Mouse (Mus musculus) embryonic facial prominence, embryonic 14.5 days (tissue): ENCODE results near the gene Hmcn2. TPM values are rescaled to one million over a fixed set of nuclear protein-coding genes. Genes with fewer than 3 reads are reported as not detected.

ENCODE experiments used
- ATAC-seq: fragments of 200-750 bp; cut with Nextera tagmentation; 2 replicates; pipeline ENCODE4 v1.8.0; 2017; ENCODE audit warnings: low read depth, moderate number of reproducible peaks, moderate TSS enrichment
- DNase-seq: peaks from one replicate; pipeline ENCODE4 v3.0.0-alpha.2; 2015; ENCODE audit warnings: low spot score
- H3K27ac ChIP-seq: fragments of 300-500 bp; sonication (generic); replicated peaks from 2 replicates; pipeline ENCODE4 v1.5.1; 2014; ENCODE audit warnings: low read depth, mild to moderate bottlenecking, low read length, moderate library complexity
- H3K27me3 ChIP-seq: fragments of 300-500 bp; sonication (generic); replicated peaks from 2 replicates; pipeline ENCODE4 v1.6.1; 2014; ENCODE audit warnings: low read length; ENCODE audit not compliant: control insufficient read depth, insufficient read depth
- H3K36me3 ChIP-seq: fragments of 300-500 bp; sonication (generic); 2 replicates; pipeline ENCODE4 v1.6.1; 2014; ENCODE audit warnings: low read length, mixed read lengths; ENCODE audit not compliant: control insufficient read depth, insufficient read depth
- H3K4me1 ChIP-seq: fragments of 300-500 bp; sonication (generic); 2 replicates; pipeline ENCODE4 v1.6.1; 2014; ENCODE audit warnings: antibody characterized with exemption, low read length; ENCODE audit not compliant: control insufficient read depth, insufficient read depth
- H3K4me2 ChIP-seq: fragments of 300-500 bp; sonication (generic); 2 replicates; pipeline ENCODE4 v1.6.1; 2014; ENCODE audit warnings: low read depth, mild to moderate bottlenecking, low read length, moderate library complexity, mixed read lengths
- H3K4me3 ChIP-seq: fragments of 300-500 bp; sonication (generic); 2 replicates; pipeline ENCODE4 v1.5.1; 2014; ENCODE audit warnings: low read depth, mild to moderate bottlenecking, low read length
- H3K9ac ChIP-seq: fragments of 300-500 bp; sonication (generic); 2 replicates; pipeline ENCODE4 v1.6.1; 2014; ENCODE audit warnings: low read depth, mild to moderate bottlenecking, low read length, moderate library complexity, mixed read lengths
- H3K9me3 ChIP-seq: fragments of 300-500 bp; sonication (generic); 2 replicates; pipeline ENCODE4 v1.6.1; 2016; ENCODE audit warnings: low read length; ENCODE audit not compliant: control insufficient read depth
- WGBS: fragments of 180-500 bp; shearing (Covaris S2); extraction: QIAGEN DNeasy Blood & Tissue Kit; methylation state at CpG from one replicate; pipeline ENCODE4 v1.1.7; 2014; 5-methylcytosine and 5-hydroxymethylcytosine counted together
- polyA plus RNA-seq: library from polyadenylated mRNA; unstranded; fragments of >200 nt; fragmentation: Nextera tagmentation; extraction: Ambion mirVana; gene quantifications from 2 replicates; pipeline ENCODE4 v1.2.1, GENCODE M21; 2014

Gene Hmcn2
- polyA plus RNA-seq, 1 experiment from 2014 or later, result 1.0 TPM

- no peak overlapping the region for H3K4me3 ChIP-seq
- no peak overlapping the region for H3K4me2 ChIP-seq
- WGBS, result 61% methylated on average over 5 of the region's 5 CpGs
- H3K27ac ChIP-seq, result no peak overlapping the region
- H3K9me3 ChIP-seq, result no peaks in the 10 kb centered on the region
- ATAC-seq (no peak), DNase-seq (no peak)
- no peak overlapping the region for H3K9ac ChIP-seq
- H3K36me3 ChIP-seq, result peaks cover 26% of the 10 kb centered on the region
- H3K27me3 ChIP-seq, result no peaks in the 10 kb centered on the region
- H3K4me1 ChIP-seq, result no peaks in the 10 kb centered on the region
Measured at GRCm38 (mm10) chr2:31278483-31278882, 35.7 kb upstream of the Hmcn2 start.

- no peaks in the 10 kb centered on the region for H3K27me3 ChIP-seq
- DNase-seq, result no peak
- no peaks in the 10 kb centered on the region for H3K4me1 ChIP-seq
- ATAC-seq, result no peak
- no peaks in the 10 kb centered on the region for H3K9me3 ChIP-seq
- no peak overlapping the region for H3K9ac ChIP-seq
- WGBS, result 90% methylated on average over 8 of the region's 8 CpGs
- H3K4me2 ChIP-seq, result no peak overlapping the region
- no peak overlapping the region for H3K4me3 ChIP-seq
- no peak overlapping the region for H3K27ac ChIP-seq
- peaks cover 51% of the 10 kb centered on the region for H3K36me3 ChIP-seq
Measured at GRCm38 (mm10) chr2:31281138-31281537, 33.1 kb upstream of the Hmcn2 start.

- H3K4me2 ChIP-seq, result no peak overlapping the region
- H3K9ac ChIP-seq, result no peak overlapping the region
- DNase-seq (no peak), ATAC-seq (no peak; the same call in 1 of the 2 replicates)
- no peak overlapping the region for H3K27ac ChIP-seq
- no peaks in the 10 kb centered on the region for H3K4me1 ChIP-seq
- H3K9me3 ChIP-seq, result no peaks in the 10 kb centered on the region
- no peaks in the 10 kb centered on the region for H3K27me3 ChIP-seq
- peaks cover 62% of the 10 kb centered on the region for H3K36me3 ChIP-seq
- 43% methylated on average over 7 of the region's 7 CpGs for WGBS
- no peak overlapping the region for H3K4me3 ChIP-seq
Measured at GRCm38 (mm10) chr2:31282266-31282665, 31.9 kb upstream of the Hmcn2 start.

- ATAC-seq, result no peak
- H3K36me3 ChIP-seq, result peaks cover 68% of the 10 kb centered on the region
- H3K4me3 ChIP-seq, result no peak overlapping the region
Measured at GRCm38 (mm10) chr2:31282880-31283279, 31.3 kb upstream of the Hmcn2 start.

DNA sequence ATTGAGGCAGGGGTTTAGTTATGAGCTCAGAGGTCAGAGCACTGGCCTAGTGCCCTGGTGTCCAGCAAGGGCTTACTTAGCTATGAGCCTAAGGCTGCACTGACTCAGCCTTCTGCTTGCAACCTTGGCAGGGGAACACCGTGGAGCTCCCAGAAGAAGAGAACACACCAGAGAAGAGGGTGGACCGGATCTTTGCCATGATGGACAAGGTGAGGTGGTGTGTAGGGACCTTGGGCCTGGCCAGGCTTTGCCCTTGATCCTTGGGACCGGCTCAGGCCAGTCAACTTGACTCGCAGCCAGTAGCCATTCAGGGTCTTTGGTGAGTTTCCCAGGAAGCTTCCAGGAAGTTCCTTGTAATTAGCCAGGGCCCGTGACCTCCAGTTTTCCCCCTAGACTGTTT is 29.7 kb upstream of the Hmcn2 start:
- no peak overlapping the region for H3K9ac ChIP-seq
- no peak overlapping the region for H3K27ac ChIP-seq
- H3K4me3 ChIP-seq, result no peak overlapping the region
- DNase-seq (no peak), ATAC-seq (no peak)
- H3K27me3 ChIP-seq, result no peaks in the 10 kb centered on the region
- peaks cover 78% of the 10 kb centered on the region for H3K36me3 ChIP-seq
- no peaks in the 10 kb centered on the region for H3K4me1 ChIP-seq
- H3K4me2 ChIP-seq, result no peak overlapping the region
- WGBS, result 84% methylated on average over 4 of the region's 5 CpGs
- H3K9me3 ChIP-seq, result no peaks in the 10 kb centered on the region

More at GRCm38 (mm10) chr2:31282880-31283279, 31.3 kb upstream of the Hmcn2 start:
- no peaks in the 10 kb centered on the region for H3K27me3 ChIP-seq
- H3K4me1 ChIP-seq, result no peaks in the 10 kb centered on the region
- 92% methylated on average over 12 of the region's 12 CpGs for WGBS
- no peak overlapping the region for H3K4me2 ChIP-seq
- H3K9ac ChIP-seq, result no peak overlapping the region
- no peak for DNase-seq
- H3K9me3 ChIP-seq, result no peaks in the 10 kb centered on the region
- no peak overlapping the region for H3K27ac ChIP-seq

DNA sequence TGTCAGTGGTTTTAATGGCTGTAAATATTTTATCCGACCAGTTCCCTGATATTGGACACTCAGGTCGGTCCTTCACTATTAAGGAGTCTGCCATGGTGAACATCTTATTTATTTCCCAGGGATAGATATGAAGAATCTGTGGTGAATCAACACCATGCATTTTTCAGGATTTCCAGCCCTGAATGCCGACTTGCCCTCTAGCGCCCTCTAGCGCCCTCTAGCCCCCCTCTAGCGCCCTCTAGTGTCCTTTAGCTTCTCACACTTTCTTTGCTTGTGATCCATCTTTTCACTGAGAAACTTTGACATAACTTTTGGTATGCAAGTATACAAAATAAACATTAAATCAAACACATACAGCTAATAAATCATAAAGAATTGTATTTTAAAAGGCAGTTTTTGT is 22.8 kb upstream of the Hmcn2 start:
- DNase-seq (no peak), ATAC-seq (no peak)
- Histone ChIP-seq H3K27ac (no peak overlapping the region), H3K9ac (no peak overlapping the region), H3K27me3 (no peaks in the 10 kb centered on the region), H3K36me3 (peaks cover 49% of the 10 kb centered on the region), H3K4me3 (no peak overlapping the region), H3K9me3 (no peaks in the 10 kb centered on the region), H3K4me1 (no peaks in the 10 kb centered on the region), H3K4me2 (no peak overlapping the region)
- WGBS, result 10% methylated on average over 6 of the region's 6 CpGs

DNA sequence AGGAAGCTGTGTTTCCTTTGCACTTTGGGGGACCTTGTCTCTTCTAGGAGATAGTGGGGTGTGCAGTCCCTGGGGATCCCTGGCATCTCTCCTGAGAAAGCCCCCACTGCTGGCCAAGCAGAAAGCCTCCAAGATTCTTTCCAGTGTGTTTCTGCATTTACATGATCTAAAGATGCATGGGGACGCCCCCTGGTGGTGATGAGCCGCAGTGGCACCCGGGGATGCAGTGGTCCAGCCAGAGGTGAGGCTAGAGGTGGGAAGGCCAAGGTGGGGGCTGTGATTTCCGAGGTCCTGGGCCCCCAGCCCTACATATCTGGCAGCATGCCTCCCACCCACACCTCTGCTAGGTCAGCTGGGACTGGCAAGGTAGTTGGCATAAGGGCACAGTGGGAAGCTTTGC is 19.2 kb upstream of the Hmcn2 start:
- no peaks in the 10 kb centered on the region for H3K27me3 ChIP-seq
- H3K9ac ChIP-seq, result no peak overlapping the region
- ATAC-seq (no peak), DNase-seq (peak; percentile 49)
- peaks cover 24% of the 10 kb centered on the region; the same call in 1 of the 2 replicates for H3K36me3 ChIP-seq
- H3K9me3 ChIP-seq, result no peaks in the 10 kb centered on the region
- no peak overlapping the region for H3K27ac ChIP-seq
- peaks cover 6% of the 10 kb centered on the region; the same call in 1 of the 2 replicates for H3K4me1 ChIP-seq
- no peak overlapping the region for H3K4me2 ChIP-seq
- H3K4me3 ChIP-seq, result no peak overlapping the region
- WGBS, result 2% methylated on average over 4 of the region's 4 CpGs

DNA sequence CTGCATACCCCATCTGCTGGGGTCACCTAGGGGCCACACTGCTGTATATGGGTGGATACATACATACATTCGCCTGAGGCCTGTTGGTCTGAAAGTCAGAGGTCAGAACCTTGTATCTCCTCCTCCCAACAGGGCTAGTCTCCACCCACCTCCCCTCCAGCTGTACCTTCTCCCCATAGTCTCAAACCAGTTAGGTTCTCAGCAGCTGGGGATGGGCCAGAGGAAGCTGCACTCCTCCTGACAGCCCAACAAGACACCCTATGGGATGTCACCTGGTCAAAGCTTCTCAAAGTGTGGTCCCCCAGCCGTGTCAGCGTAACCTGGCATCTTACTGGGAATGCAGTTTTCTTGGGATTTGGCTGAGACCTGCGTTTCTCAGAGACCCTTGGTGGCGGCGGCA is 17.8 kb upstream of the Hmcn2 start:
- DNase-seq (no peak), ATAC-seq (no peak)
- no peak overlapping the region for H3K27ac ChIP-seq
- H3K4me1 ChIP-seq, result peaks cover 6% of the 10 kb centered on the region; the same call in 1 of the 2 replicates
- H3K4me2 ChIP-seq, result no peak overlapping the region
- no peak overlapping the region for H3K9ac ChIP-seq
- H3K36me3 ChIP-seq, result peaks cover 18% of the 10 kb centered on the region; the same call in 1 of the 2 replicates
- H3K27me3 ChIP-seq, result no peaks in the 10 kb centered on the region
- no peaks in the 10 kb centered on the region for H3K9me3 ChIP-seq
- no peak overlapping the region for H3K4me3 ChIP-seq
- 82% methylated on average over 6 of the region's 6 CpGs for WGBS

DNA sequence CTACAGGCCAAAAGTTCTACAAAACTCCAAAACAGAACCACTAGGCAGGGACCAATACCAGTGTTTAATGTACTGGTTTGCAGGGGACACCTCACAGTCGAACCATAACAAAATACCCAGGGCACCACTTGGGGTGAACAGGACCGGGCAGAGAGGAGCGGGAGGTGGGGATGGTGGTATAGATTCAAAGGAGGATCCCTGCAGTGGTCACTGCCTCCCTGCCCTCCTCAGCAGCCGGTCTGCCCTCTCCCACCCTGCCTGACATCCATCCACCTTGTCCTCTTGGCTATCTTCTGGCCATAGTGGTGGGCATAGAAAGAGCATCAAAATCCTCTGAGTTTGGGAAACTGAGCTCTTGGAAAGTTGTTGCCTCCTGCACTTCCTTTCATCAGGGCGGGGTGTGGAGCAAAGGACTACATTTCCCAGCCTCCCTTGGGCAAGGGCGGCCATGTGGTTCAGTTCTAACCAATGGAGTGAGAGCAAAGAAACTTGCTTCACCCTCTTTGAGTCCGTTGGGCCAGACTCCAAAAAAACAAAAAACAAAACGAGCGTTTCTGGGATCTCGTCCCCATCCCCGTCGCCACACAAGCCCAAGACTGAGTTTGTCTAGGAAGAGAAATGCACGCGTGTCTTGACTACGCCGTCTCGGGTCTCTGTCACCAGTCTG is 16.5 kb upstream of the Hmcn2 start:
- peak overlapping the region; percentile 43 for H3K4me3 ChIP-seq
- H3K9me3 ChIP-seq, result no peaks in the 10 kb centered on the region
- peak overlapping the region; percentile 61 for H3K4me2 ChIP-seq
- no peaks in the 10 kb centered on the region for H3K27me3 ChIP-seq
- peaks cover 8% of the 10 kb centered on the region; the same call in 1 of the 2 replicates for H3K36me3 ChIP-seq
- 3% methylated on average over 17 of the region's 17 CpGs for WGBS
- H3K27ac ChIP-seq, result 0 out of 2 replicates have a peak overlapping the region, but pooled peaks have one; percentile 40
- peaks cover 6% of the 10 kb centered on the region; the same call in 1 of the 2 replicates for H3K4me1 ChIP-seq
- ATAC-seq (peak; percentile 92), DNase-seq (peak; percentile 90)
- peak overlapping the region; percentile 59 for H3K9ac ChIP-seq
